Mouse (Mus musculus): ENCODE measurements around the gene Stk38. TPM values are rescaled to one million over a fixed set of nuclear protein-coding genes. Genes with fewer than 3 reads are reported as not detected.
"Not testable (repeated sequence)": the region's sequence is repeated elsewhere in the genome, so short reads cannot be mapped to it uniquely, and the experiment has no call there.

Stk38 gene
- polyA plus RNA-seq, 1 experiment from 2014 or later: 150 TPM

GRCm38 (mm10) chr17:29047697-29048514 lies 40.1 kb upstream of the Stk38 start:
- no peak for ATAC-seq (ENCODE audit: low FRiP score)
- Histone ChIP-seq H3K27ac (no peak overlapping the region), H3K36me3 (peaks cover 44% of the 10 kb centered on the region), H3K9me3 (replicated peaks) (no peaks in the 10 kb centered on the region), H3K4me1 (peaks cover 6% of the 10 kb centered on the region), H3K4me3 (no peak overlapping the region), H3K4me2 (replicated peaks) (no peak overlapping the region), H3K27me3 (no peaks in the 10 kb centered on the region), H3K9ac (no peak overlapping the region)
- WGBS: 71% methylated on average over 3 of the region's 3 CpGs

DNA sequence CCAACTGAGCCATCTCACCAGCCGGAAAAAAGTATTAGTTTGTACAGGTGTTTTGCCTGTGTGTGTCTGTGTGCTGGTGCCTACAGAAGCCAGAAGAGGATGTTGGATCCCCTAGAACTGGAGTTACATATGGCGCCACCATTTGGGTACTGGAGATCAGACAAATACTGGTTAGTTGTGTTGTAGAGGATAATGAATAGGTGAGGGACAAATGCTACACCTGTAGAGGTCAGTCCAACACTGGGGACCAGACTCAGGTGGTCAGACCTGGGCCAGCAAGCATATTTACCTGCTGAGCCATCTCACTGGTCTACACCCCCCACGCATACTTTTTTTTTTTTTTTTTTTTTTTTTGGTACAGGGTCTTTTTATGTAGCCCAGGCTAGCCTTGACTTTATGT lies 39.1 kb upstream of the Stk38 start:
- no peak overlapping the region for H3K27ac ChIP-seq
- WGBS: 82% methylated on average over 3 of the region's 3 CpGs
- H3K4me2 ChIP-seq (replicated peaks): no peak overlapping the region
- H3K9me3 ChIP-seq (replicated peaks): no peaks in the 10 kb centered on the region
- H3K36me3 ChIP-seq: peaks cover 47% of the 10 kb centered on the region
- ATAC-seq (ENCODE audit: low FRiP score): no peak
- peaks cover 6% of the 10 kb centered on the region for H3K4me1 ChIP-seq
- no peaks in the 10 kb centered on the region for H3K27me3 ChIP-seq
- H3K4me3 ChIP-seq: no peak overlapping the region
- H3K9ac ChIP-seq: no peak overlapping the region

DNA sequence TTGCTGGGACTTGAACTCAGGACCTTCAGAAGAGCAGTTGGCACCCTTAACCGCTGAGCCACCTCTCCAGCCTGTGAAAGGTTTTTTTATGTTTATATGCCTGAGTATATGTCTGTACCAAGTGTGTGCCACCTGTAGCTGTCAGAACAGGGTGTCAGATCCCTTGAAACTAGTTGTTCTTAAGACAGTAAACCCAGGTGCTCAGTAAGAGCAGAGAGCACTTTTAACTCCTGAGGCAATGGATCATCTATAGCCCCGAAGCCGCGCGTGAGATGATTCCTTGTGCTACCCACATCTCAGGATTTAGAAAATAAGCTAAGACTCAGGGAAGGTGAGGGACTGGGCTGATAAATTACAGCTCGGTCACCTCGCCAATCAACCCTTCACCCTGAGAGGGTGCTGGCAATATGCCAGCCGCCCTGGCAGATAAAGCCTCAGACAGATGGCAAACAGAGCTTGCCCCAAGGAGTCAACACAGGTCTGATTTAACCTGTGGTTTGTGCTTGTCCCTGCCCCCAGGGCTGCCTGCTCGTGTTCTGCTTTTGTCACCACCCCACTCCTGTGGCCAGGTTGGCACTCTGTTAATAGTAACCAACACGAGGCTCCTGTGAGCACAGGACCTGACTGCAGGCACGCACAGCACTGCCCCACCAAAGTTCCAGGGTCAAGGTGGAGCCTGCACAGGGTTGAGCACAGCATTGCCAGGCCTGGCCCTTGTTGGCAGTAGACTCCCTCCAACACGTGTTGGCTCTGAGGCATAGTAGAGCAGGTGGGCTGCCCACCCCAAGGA lies 38.1 kb upstream of the Stk38 start:
- Histone ChIP-seq H3K4me1 (peaks cover 6% of the 10 kb centered on the region), H3K27ac (no peak overlapping the region), H3K4me3 (no peak overlapping the region), H3K36me3 (peaks cover 53% of the 10 kb centered on the region), H3K9ac (no peak overlapping the region), H3K4me2 (replicated peaks) (no peak overlapping the region), H3K27me3 (no peaks in the 10 kb centered on the region), H3K9me3 (replicated peaks) (no peaks in the 10 kb centered on the region)
- WGBS: 73% methylated on average over 12 of the region's 12 CpGs
- ATAC-seq (ENCODE audit: low FRiP score): 0 out of 2 replicates have a peak, but pooled peaks have one; percentile 21

GRCm38 (mm10) chr17:29044925-29045319 lies 37.1 kb upstream of the Stk38 start:
- Histone ChIP-seq H3K4me1 (peaks cover 3% of the 10 kb centered on the region; the same call in 1 of the 2 replicates), H3K4me2 (replicated peaks) (no peak overlapping the region), H3K9ac (no peak overlapping the region), H3K27ac (no peak overlapping the region), H3K27me3 (no peaks in the 10 kb centered on the region), H3K36me3 (peaks cover 63% of the 10 kb centered on the region), H3K4me3 (no peak overlapping the region), H3K9me3 (replicated peaks) (no peaks in the 10 kb centered on the region)
- WGBS: 83% methylated on average over 1 of the region's 1 CpGs
- ATAC-seq (ENCODE audit: low FRiP score): 0 out of 2 replicates have a peak, but pooled peaks have one; percentile 12

DNA sequence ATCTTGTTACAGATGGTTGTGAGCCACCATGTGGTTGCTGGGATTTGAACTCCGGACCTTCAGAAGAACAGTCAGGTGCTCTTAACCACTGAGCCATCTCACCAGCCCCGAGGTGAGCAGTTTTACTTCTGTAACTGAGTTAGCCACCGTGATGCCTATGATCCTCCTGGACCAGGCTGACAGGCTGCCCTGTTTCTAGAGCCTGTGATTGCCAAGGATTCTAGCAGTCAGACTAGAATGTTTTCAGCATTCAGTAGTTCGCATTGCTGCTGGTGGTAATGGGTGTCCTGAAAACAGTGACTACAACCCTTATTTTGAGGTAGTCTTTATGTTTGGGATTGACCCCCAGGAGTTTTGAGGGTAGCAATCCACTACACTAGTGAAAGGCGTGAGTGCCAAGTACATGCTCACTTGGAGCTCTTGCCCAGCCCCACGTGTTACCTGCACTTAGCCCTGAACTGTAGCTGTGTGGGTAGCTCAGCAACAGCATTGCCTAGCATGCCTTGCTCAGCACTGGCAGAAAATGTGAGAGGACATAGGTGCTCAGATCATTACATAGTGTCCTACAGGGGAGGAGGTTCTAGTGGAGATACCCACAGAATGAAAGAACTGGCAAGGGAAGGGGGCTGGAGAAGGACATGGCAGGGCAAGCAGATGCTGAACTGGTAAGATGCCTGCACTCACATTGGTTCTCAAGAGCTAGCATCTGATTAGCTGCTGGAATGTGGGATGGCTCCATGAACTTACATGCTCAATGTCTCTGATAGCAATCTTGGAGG lies 36.5 kb upstream of the Stk38 start:
- 88% methylated on average over 6 of the region's 6 CpGs for WGBS
- H3K27me3 ChIP-seq: no peaks in the 10 kb centered on the region
- no peak overlapping the region for H3K4me3 ChIP-seq
- H3K4me1 ChIP-seq: peaks cover 3% of the 10 kb centered on the region
- no peak for ATAC-seq (ENCODE audit: low FRiP score)
- no peak overlapping the region for H3K9ac ChIP-seq
- peaks cover 69% of the 10 kb centered on the region for H3K36me3 ChIP-seq
- no peak overlapping the region for H3K27ac ChIP-seq
- H3K4me2 ChIP-seq (replicated peaks): no peak overlapping the region
- no peaks in the 10 kb centered on the region for H3K9me3 ChIP-seq (replicated peaks)

DNA sequence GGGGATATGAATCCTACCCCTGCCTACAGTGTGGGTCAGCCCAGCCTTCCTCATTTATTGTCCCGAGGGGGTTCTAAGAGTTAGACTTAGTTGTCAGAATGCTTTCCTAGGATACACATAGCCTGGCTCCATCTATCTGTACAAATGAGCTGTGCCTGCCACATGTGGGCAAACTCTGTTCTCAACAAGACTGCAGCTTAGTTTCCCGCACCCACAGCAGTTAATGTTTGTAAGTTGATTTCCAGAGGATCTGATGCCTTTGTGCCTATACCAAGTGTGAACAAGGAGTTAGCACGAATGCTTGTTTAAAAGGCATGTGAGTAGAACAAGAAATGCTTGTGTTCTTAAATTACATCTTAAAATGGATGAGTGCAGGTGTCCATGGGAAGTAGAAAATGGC lies 35.8 kb upstream of the Stk38 start:
- Histone ChIP-seq H3K9me3 (replicated peaks) (no peaks in the 10 kb centered on the region), H3K27me3 (no peaks in the 10 kb centered on the region), H3K4me3 (no peak overlapping the region), H3K36me3 (peaks cover 76% of the 10 kb centered on the region), H3K4me1 (no peaks in the 10 kb centered on the region; the same call in 1 of the 2 replicates), H3K4me2 (replicated peaks) (no peak overlapping the region), H3K27ac (no peak overlapping the region), H3K9ac (no peak overlapping the region)
- no peak for ATAC-seq (ENCODE audit: low FRiP score)
- WGBS: 93% methylated on average over 3 of the region's 3 CpGs

- peaks cover 2% of the 10 kb centered on the region for H3K4me1 ChIP-seq
- peaks cover 79% of the 10 kb centered on the region for H3K36me3 ChIP-seq
- ATAC-seq (ENCODE audit: low FRiP score): no peak
- H3K27ac ChIP-seq: no peak overlapping the region
- no peak overlapping the region for H3K4me2 ChIP-seq (replicated peaks)
- no peak overlapping the region for H3K4me3 ChIP-seq
- H3K9ac ChIP-seq: no peak overlapping the region
- H3K27me3 ChIP-seq: no peaks in the 10 kb centered on the region
- H3K9me3 ChIP-seq (replicated peaks): no peaks in the 10 kb centered on the region
Observed at GRCm38 (mm10) chr17:29042569-29042968, 34.8 kb upstream of the Stk38 start.

DNA sequence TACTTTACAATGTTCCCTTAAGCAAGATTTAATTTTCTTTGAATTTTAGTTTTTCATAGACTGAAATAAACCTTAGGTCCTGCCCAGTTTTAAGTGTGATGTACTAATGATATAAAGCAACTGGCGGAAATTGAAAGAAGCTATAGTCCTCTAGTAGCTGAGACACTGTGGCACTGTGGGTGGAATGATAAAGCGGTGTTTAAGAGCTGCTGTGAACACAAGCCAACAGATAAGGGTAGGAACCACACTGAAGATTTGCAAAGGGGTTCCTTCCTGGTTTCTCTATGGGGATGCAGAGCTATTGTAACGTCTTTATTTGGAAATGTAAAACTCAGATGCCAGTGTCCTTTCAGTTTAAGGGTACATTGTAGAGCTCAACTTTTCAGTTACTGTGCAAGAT lies 33.8 kb upstream of the Stk38 start:
- not testable (repeated sequence) for ATAC-seq (ENCODE audit: low FRiP score); H3K9ac ChIP-seq; H3K27me3 ChIP-seq; H3K27ac ChIP-seq; H3K4me1 ChIP-seq; H3K4me2 ChIP-seq (replicated peaks); H3K4me3 ChIP-seq; H3K9me3 ChIP-seq (replicated peaks)
- peaks cover 85% of the 10 kb centered on the region for H3K36me3 ChIP-seq
- WGBS: 89% methylated on average over 3 of the region's 3 CpGs

GRCm38 (mm10) chr17:29039351-29039750 lies 31.6 kb upstream of the Stk38 start:
- Histone ChIP-seq H3K9me3 (replicated peaks) (no peaks in the 10 kb centered on the region), H3K4me3 (no peak overlapping the region), H3K36me3 (peaks cover 68% of the 10 kb centered on the region), H3K9ac (no peak overlapping the region), H3K4me2 (replicated peaks) (no peak overlapping the region), H3K27ac (no peak overlapping the region), H3K27me3 (no peaks in the 10 kb centered on the region), H3K4me1 (peaks cover 26% of the 10 kb centered on the region)
- ATAC-seq (ENCODE audit: low FRiP score): no peak
- whole genome bisulfite sequencing: 74% methylated on average over 11 of the region's 11 CpGs

- Histone ChIP-seq H3K27me3 (no peaks in the 10 kb centered on the region), H3K36me3 (peaks cover 41% of the 10 kb centered on the region), H3K4me3 (peak overlapping the region; percentile 66), H3K9ac (0 out of 2 replicates have a peak overlapping the region, but pooled peaks have one; percentile 47), H3K27ac (no peak overlapping the region), H3K4me2 (replicated peaks) (peak overlapping the region; percentile 86), H3K9me3 (replicated peaks) (no peaks in the 10 kb centered on the region), H3K4me1 (peaks cover 32% of the 10 kb centered on the region)
- ATAC-seq (ENCODE audit: low FRiP score): no peak
Observed at GRCm38 (mm10) chr17:29035506-29035905, 27.7 kb upstream of the Stk38 start.

GRCm38 (mm10) chr17:29034264-29034663 lies 26.5 kb upstream of the Stk38 start:
- Histone ChIP-seq H3K9me3 (replicated peaks) (no peaks in the 10 kb centered on the region), H3K36me3 (peaks cover 29% of the 10 kb centered on the region), H3K4me2 (replicated peaks) (peak overlapping the region; percentile 86), H3K9ac (peak overlapping the region; percentile 98), H3K27me3 (no peaks in the 10 kb centered on the region), H3K27ac (no peak overlapping the region), H3K4me3 (peak overlapping the region; percentile 66), H3K4me1 (peaks cover 32% of the 10 kb centered on the region)
- ATAC-seq (ENCODE audit: low FRiP score): no peak

GRCm38 (mm10) chr17:29033569-29034061 lies 25.8 kb upstream of the Stk38 start:
- H3K4me1 ChIP-seq: peaks cover 32% of the 10 kb centered on the region
- peak overlapping the region; percentile 86 for H3K4me2 ChIP-seq (replicated peaks)
- H3K36me3 ChIP-seq: peaks cover 22% of the 10 kb centered on the region
- peak overlapping the region; percentile 66 for H3K4me3 ChIP-seq
- no peaks in the 10 kb centered on the region for H3K9me3 ChIP-seq (replicated peaks)
- no peaks in the 10 kb centered on the region for H3K27me3 ChIP-seq
- peak overlapping the region; percentile 98 for H3K9ac ChIP-seq
- H3K27ac ChIP-seq: no peak overlapping the region; the same call in 1 of the 2 replicates
- no peak for ATAC-seq (ENCODE audit: low FRiP score)
- WGBS: under 1% methylated on average over 6 of the region's 6 CpGs
